Mouse (Mus musculus): ENCODE results near the gene Zfp526.

DNA sequence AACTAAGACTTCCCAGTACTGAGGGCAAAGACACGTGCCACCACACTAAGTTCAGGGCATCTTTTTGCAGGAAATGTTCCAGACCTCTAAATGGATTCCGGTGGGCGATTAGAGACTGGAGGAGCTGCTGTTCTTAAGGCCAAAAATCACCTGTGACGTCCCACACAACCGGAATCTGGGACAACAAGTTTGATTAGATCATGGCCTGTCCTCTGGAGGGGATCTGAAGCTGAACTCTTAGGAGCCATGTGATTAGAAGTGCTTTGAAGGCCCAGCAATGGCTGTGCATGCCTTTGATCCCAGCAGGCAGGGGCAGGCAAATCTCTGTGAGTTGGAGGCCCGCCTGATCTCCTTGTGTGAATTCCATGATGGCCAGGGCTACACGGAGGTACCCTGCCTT lies 19.4 kb downstream of the Zfp526 start:
- TF ChIP-seq TAL1 (IDR thresholded peaks at IDR 0.05; ENCODE audit: low read length) (no peak), GATA1 (IDR thresholded peaks at IDR 0.05; ENCODE audit: low read length) (no peak)

Data from erythroblast, embryonic 14.5 days (primary cell).